Mouse (Mus musculus) heart, embryonic 14.5 days (tissue): ENCODE data around the gene Terf2ip. TPM values are rescaled to one million over a fixed set of nuclear protein-coding genes. Genes with fewer than 3 reads are reported as not detected.

Experiments used
- ATAC-seq: fragments of 200-750 bp; cut with Nextera tagmentation; 2 replicates; pipeline ENCODE4 v1.8.0; 2017; ENCODE audit warnings: low read depth, moderate TSS enrichment; ENCODE audit not compliant: insufficient number of reproducible peaks, insufficient read depth, low FRiP score
- H3K27ac ChIP-seq, 2 experiments: fragments of 200-500 bp in 1 of 2; fragments of 300-500 bp in 1 of 2; sonication (generic) in 1 of 2; replicated peaks in 1 of 2; 2 replicates each; pipeline ENCODE4 v1.5.1; 2012 to 2014; ENCODE audit warnings: low read depth in 2 of 2, low read length in 2 of 2, control low read depth in 1 of 2, mild to moderate bottlenecking in 1 of 2, mixed read lengths in 1 of 2; ENCODE audit not compliant: control insufficient read depth in 1 of 2, insufficient read depth in 1 of 2
- H3K27me3 ChIP-seq: fragments of 300-500 bp; sonication (generic); 2 replicates; pipeline ENCODE4 v1.6.1; 2014; ENCODE audit warnings: mild to moderate bottlenecking, low read length, control low read depth; ENCODE audit not compliant: control insufficient read depth, insufficient read depth
- H3K36me3 ChIP-seq: fragments of 300-500 bp; sonication (generic); 2 replicates; pipeline ENCODE4 v1.6.1; 2014; ENCODE audit warnings: mild to moderate bottlenecking, control low read depth, low read length, mixed read lengths; ENCODE audit not compliant: control insufficient read depth, insufficient read depth
- H3K4me1 ChIP-seq, 2 experiments: fragments of 200-500 bp in 1 of 2; fragments of 300-500 bp in 1 of 2; sonication (generic) in 1 of 2; 2 replicates each; pipeline ENCODE4 v1.6.1; 2012 to 2014; ENCODE audit warnings: low read length in 2 of 2, control low read depth in 1 of 2, mixed read lengths in 1 of 2; ENCODE audit not compliant: control insufficient read depth in 2 of 2, insufficient read depth in 2 of 2
- H3K4me2 ChIP-seq: fragments of 300-500 bp; sonication (generic); 2 replicates; pipeline ENCODE4 v1.6.1; 2014; ENCODE audit warnings: mild to moderate bottlenecking, low read length
- H3K4me3 ChIP-seq, 2 experiments: fragments of 200-500 bp in 1 of 2; fragments of 300-500 bp in 1 of 2; sonication (generic) in 1 of 2; 2 replicates each; pipeline ENCODE4 v1.5.1; 2012 to 2014; ENCODE audit warnings: low read length in 2 of 2, mild to moderate bottlenecking in 2 of 2, control low read depth in 1 of 2, low read depth in 1 of 2, moderate library complexity in 1 of 2; ENCODE audit not compliant: control insufficient read depth in 1 of 2, insufficient read depth in 1 of 2
- H3K9ac ChIP-seq: fragments of 300-500 bp; sonication (generic); 2 replicates; pipeline ENCODE4 v1.6.1; 2014; ENCODE audit warnings: mild to moderate bottlenecking, low read length
- H3K9me3 ChIP-seq: fragments of 300-500 bp; sonication (generic); 2 replicates; pipeline ENCODE4 v1.6.1; 2016; ENCODE audit warnings: low read length, control low read depth; ENCODE audit not compliant: control insufficient read depth
- WGBS: fragments of 180-500 bp; shearing (Covaris S2); extraction: QIAGEN DNeasy Blood & Tissue Kit; methylation state at CpG from one replicate; pipeline ENCODE4 v1.1.7; 2014; 5-methylcytosine and 5-hydroxymethylcytosine counted together
- polyA plus RNA-seq: library from polyadenylated mRNA; unstranded; fragments of >200 nt; fragmentation: Nextera tagmentation; extraction: Ambion mirVana; gene quantifications from 2 replicates; pipeline ENCODE4 v1.2.1, GENCODE M21; 2014

The Terf2ip gene
- polyA plus RNA-seq, 1 experiment from 2014 or later, result 18.8 TPM

DNA sequence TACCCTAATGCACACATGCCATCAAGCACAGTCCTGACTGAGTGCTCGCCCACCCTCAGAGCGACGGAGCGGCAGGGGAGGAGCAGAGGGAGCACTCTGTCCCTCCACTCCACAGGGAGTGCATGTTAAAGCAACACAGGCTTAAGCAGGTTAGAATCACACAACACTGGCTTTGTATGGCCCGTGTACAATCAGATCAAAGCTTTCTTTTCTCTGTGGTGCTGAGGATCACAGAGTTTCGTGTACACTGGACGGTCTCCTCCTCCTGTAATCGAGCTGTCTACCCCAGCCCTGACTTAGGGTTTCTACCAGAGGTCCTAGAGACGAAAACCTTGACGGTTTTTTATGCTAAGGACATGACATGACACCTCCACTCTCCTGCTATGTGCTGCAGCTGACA, 42.7 kb upstream of the Terf2ip start:
- Histone ChIP-seq H3K4me1 (peaks cover 0 to under 1% of the 10 kb centered on the region in 2 experiments; a peak in 1 of 4 replicates), H3K27ac (no peak overlapping the region), H3K9ac (no peak overlapping the region), H3K4me2 (no peak overlapping the region), H3K4me3 (no peak overlapping the region), H3K36me3 (peaks cover 23% of the 10 kb centered on the region), H3K9me3 (no peaks in the 10 kb centered on the region), H3K27me3 (no peaks in the 10 kb centered on the region)
- ATAC-seq, result no peak
- 88% methylated on average over 10 of the region's 10 CpGs for WGBS

- H3K9ac ChIP-seq, result no peak overlapping the region
- no peak overlapping the region for H3K4me2 ChIP-seq
- no peak for ATAC-seq
- no peaks in the 10 kb centered on the region for H3K4me1 ChIP-seq
- WGBS, result 55% methylated on average over 5 of the region's 5 CpGs
- H3K36me3 ChIP-seq, result peaks cover 27% of the 10 kb centered on the region
- no peak overlapping the region for H3K27ac ChIP-seq
- no peaks in the 10 kb centered on the region for H3K9me3 ChIP-seq
- no peaks in the 10 kb centered on the region for H3K27me3 ChIP-seq
- H3K4me3 ChIP-seq, result no peak overlapping the region
Observed at GRCm38 (mm10) chr8:111968991-111969390, 42.2 kb upstream of the Terf2ip start.

DNA sequence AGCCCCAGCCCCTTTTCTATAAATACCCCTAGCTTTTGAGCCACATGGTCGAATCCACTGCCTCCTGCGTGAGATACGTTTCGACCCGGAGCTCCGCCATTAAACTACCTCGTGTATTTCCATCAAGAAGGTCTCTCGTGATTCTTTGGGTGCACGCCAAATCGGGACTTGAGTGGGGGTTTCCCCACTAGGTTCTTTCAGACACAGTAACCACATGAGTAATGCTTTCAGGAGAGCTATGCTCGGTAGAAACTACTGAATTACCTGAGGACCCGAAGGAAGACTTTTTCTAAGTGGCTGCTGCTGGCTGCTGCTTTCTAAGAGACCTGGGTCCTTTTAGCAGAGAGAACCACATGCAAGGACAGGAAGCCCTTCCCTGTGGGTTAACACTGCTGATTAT, 37.1 kb upstream of the Terf2ip start:
- Histone ChIP-seq H3K4me2 (no peak overlapping the region), H3K27ac (no peak overlapping the region), H3K27me3 (no peaks in the 10 kb centered on the region), H3K36me3 (peaks cover 41% of the 10 kb centered on the region), H3K9me3 (no peaks in the 10 kb centered on the region), H3K4me3 (no peak overlapping the region), H3K4me1 (no peaks in the 10 kb centered on the region), H3K9ac (no peak overlapping the region)
- no peak for ATAC-seq
- WGBS, result 94% methylated on average over 12 of the region's 12 CpGs

DNA sequence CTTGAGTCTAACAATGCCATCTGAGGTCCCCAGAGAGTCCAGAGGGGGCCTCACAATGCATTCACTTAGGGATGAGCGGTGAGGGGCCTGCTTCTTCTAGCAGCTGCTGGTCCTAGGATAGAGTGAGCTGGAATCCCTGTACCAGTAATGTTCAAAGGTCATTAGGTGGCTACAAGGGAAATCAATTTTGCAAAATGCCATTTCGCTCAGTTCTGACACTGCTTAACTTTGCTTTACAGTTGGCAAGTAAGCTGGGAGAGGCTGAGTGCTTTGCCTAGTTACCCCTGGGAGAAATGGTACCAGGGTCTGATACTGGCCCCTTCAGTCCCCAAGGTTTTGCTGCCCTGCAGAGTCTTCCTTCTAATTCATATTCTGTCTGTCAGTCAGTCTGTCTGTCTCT, 35.5 kb upstream of the Terf2ip start:
- no peaks in the 10 kb centered on the region for H3K27me3 ChIP-seq
- no peaks in the 10 kb centered on the region for H3K9me3 ChIP-seq
- no peak for ATAC-seq
- no peak overlapping the region for H3K4me3 ChIP-seq
- H3K36me3 ChIP-seq, result peaks cover 47% of the 10 kb centered on the region
- no peaks in the 10 kb centered on the region for H3K4me1 ChIP-seq
- 94% methylated on average over 2 of the region's 2 CpGs for WGBS
- H3K9ac ChIP-seq, result no peak overlapping the region
- no peak overlapping the region for H3K4me2 ChIP-seq
- no peak overlapping the region for H3K27ac ChIP-seq

GRCm38 (mm10) chr8:111976326-111976725, 34.9 kb upstream of the Terf2ip start:
- H3K4me2 ChIP-seq, result no peak overlapping the region
- no peaks in the 10 kb centered on the region for H3K27me3 ChIP-seq
- no peaks in the 10 kb centered on the region for H3K4me1 ChIP-seq
- H3K27ac ChIP-seq, result no peak overlapping the region
- peaks cover 47% of the 10 kb centered on the region for H3K36me3 ChIP-seq
- H3K9ac ChIP-seq, result no peak overlapping the region
- H3K4me3 ChIP-seq, result no peak overlapping the region
- WGBS, result 68% methylated on average over 2 of the region's 2 CpGs
- no peak for ATAC-seq
- H3K9me3 ChIP-seq, result no peaks in the 10 kb centered on the region

DNA sequence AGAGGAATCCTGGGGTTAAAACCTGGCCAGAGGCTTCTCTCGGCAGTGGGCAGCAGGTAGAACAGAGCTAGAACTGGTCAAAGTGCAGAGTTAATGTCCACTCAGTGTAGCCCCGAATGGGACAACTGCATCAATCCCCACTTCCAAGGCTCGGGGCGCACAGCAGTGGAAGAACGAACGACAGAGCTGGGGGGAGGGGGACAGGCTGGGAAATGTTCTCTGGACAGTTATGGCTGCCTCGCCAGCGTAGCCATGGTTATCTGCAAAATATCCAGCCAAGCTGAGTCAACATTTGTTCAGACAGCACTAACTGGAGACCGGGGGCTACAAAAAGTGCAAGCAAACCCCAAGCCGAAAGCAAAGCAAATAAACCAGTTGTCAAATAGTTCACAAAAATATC, 33.1 kb upstream of the Terf2ip start:
- H3K4me3 ChIP-seq, result no peak overlapping the region
- no peak overlapping the region for H3K4me2 ChIP-seq
- H3K4me1 ChIP-seq, result no peaks in the 10 kb centered on the region
- H3K36me3 ChIP-seq, result peaks cover 44% of the 10 kb centered on the region
- no peaks in the 10 kb centered on the region for H3K9me3 ChIP-seq
- no peak overlapping the region for H3K27ac ChIP-seq
- no peaks in the 10 kb centered on the region for H3K27me3 ChIP-seq
- no peak for ATAC-seq
- H3K9ac ChIP-seq, result no peak overlapping the region
- WGBS, result 72% methylated on average over 10 of the region's 10 CpGs

DNA sequence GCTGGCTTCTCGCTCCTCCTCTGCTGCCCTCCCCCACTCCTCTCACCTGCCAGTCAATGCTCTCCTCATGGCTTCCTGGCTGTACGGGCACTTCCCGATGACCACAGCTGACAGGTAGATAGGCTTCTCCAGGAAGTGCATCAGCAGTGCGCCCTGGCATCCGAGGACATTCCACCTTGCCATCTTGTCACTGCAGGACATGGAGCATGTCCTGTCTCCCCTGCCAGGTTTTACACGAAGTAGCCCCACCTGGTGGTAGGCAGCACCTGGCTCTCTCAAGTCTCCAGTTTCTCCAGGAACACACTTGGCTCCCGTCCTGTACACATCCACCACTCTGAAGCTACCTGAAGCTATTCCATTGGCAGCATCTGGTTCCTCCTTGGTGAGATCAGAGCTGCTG, 29.1 kb upstream of the Terf2ip start:
- H3K27ac ChIP-seq, result no peak overlapping the region
- no peak for ATAC-seq
- H3K27me3 ChIP-seq, result no peaks in the 10 kb centered on the region
- no peaks in the 10 kb centered on the region for H3K9me3 ChIP-seq
- peaks cover 48% of the 10 kb centered on the region for H3K36me3 ChIP-seq
- H3K4me1 ChIP-seq, result peaks cover 5 to 8% of the 10 kb centered on the region in 2 experiments; a peak in 3 of 4 replicates
- WGBS, result 69% methylated on average over 7 of the region's 7 CpGs
- no peak overlapping the region for H3K4me2 ChIP-seq
- H3K9ac ChIP-seq, result no peak overlapping the region
- no peak overlapping the region for H3K4me3 ChIP-seq

DNA sequence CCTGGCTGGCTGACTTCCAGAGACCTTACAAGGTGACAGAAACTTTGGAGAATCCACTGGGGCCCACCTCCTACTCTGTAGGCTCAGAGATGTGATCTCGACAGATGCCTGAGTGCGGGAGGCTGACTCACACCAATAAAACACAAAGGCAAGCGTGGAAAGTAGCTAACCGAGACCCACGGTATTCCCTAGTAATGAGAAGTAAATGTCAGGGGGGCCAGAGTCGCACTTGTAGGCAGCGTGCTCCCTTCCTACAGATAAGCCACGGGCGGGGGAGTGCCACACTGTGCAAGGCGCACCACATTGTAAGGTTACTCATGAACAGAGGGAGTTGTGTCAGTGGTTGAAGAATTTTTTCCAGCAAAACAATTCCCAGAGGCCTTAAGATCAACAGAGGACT, 26.7 kb upstream of the Terf2ip start:
- no peak overlapping the region; a peak in 1 of 4 replicates for H3K27ac ChIP-seq
- H3K36me3 ChIP-seq, result peaks cover 58% of the 10 kb centered on the region
- no peaks in the 10 kb centered on the region for H3K9me3 ChIP-seq
- WGBS, result 45% methylated on average over 10 of the region's 10 CpGs
- H3K4me2 ChIP-seq, result no peak overlapping the region
- H3K4me3 ChIP-seq, result no peak overlapping the region
- ATAC-seq, result no peak
- peaks cover 5 to 8% of the 10 kb centered on the region in 2 experiments; a peak in 3 of 4 replicates for H3K4me1 ChIP-seq
- no peaks in the 10 kb centered on the region for H3K27me3 ChIP-seq
- no peak overlapping the region for H3K9ac ChIP-seq
